Comparison of ENCODE assay signal across 16 mouse cellular contexts in the genomic region with DNA sequence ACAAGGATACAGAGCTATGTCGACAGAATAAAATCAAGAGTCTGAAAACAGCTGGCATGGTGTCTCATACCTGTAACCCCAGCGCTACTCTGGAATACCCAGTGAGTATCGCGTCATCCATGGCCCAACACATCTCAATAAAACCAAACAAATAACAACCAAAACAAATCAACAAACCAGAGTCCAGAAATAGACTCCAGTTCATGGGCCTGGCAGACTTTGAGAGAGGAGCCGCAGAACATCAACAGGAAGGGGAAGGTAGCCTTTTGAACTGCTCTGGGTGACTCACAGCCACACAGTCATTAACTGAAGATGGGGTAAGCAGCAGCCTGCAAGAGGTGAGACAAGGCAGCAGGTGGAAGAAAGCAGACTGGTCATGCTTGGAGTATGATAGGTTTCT. TPM values are rescaled to one million over a fixed set of nuclear protein-coding genes. Genes with fewer than 3 reads are reported as not detected.
DNase-seq lines count a peak whose midpoint lies in the region; ATAC-seq and TF ChIP-seq lines count a peak whose summit lies in the region.
"Had no signal": no experiment of that assay in that cellular context is flagged by ENCODE, and none has a peak within 500 bp of the region (broad histone marks: within the 10 kb centered on the region; RNA-seq: fewer than 3 reads in every experiment).

No protein-coding gene starts in this region.

- no peak for TF ChIP-seq EP300 in heart, postnatal 0 days (IDR thresholded peaks at IDR 0.05; ENCODE audit: low read depth)

- ATAC-seq in heart, postnatal 0 days (ENCODE audit: insufficient read depth, low read depth) = no peak
- peak; percentile 64 for ATAC-seq in megakaryocyte progenitor cell, adult 5-6 weeks (replicated peaks; ENCODE audit: poor library complexity)
- ATAC-seq: midbrain, embryonic 16.5 days had no signal

- H3K9me3 ChIP-seq in heart, postnatal 0 days (replicated peaks; ENCODE audit: control insufficient read depth, low read length) = no peaks in the 10 kb centered on the region
- no peaks in the 10 kb centered on the region for H3K9me3 ChIP-seq in heart, embryonic 10.5 days
- H3K9me3 ChIP-seq: limb, embryonic 13.5 days; stomach, embryonic 15.5 days had no signal

- H3K27me3 ChIP-seq in heart, postnatal 0 days (ENCODE audit: control insufficient read depth, insufficient read depth, low read length) = no peaks in the 10 kb centered on the region
- no peaks in the 10 kb centered on the region for H3K27me3 ChIP-seq in heart, embryonic 10.5 days (ENCODE audit: insufficient read depth, poor library complexity, severe bottlenecking)
- H3K27me3 ChIP-seq: CH12.LX; limb, embryonic 13.5 days; stomach, embryonic 15.5 days had no signal

- no peaks in the 10 kb centered on the region for H3K4me1 ChIP-seq in heart, postnatal 0 days (ENCODE audit: control insufficient read depth, insufficient read depth)
- no peaks in the 10 kb centered on the region for H3K4me1 ChIP-seq in heart, embryonic 10.5 days
- H3K4me1 ChIP-seq: limb, embryonic 13.5 days had no signal

- H3K9ac ChIP-seq in heart, postnatal 0 days (replicated peaks; ENCODE audit: low read depth, low read length) = no peak overlapping the region
- H3K9ac ChIP-seq: limb, embryonic 13.5 days; stomach, embryonic 15.5 days had no signal

- no peak overlapping the region for H3K4me2 ChIP-seq in heart, postnatal 0 days (ENCODE audit: low read depth, low read length)
- H3K4me2 ChIP-seq: limb, embryonic 13.5 days; stomach, embryonic 15.5 days had no signal

- no peak overlapping the region for H3K4me3 ChIP-seq in heart, postnatal 0 days (ENCODE audit: low read depth, low read length)
- H3K4me3 ChIP-seq in heart, embryonic 10.5 days = no peak overlapping the region
- H3K4me3 ChIP-seq: limb, embryonic 13.5 days; stomach, embryonic 15.5 days had no signal

- DNase-seq in heart, postnatal 0 days (ENCODE audit: low spot score) = no peak
- no peak for DNase-seq in heart, embryonic 10.5 days (ENCODE audit: low spot score)
- DNase-seq in T-cell, adult 2 months (ENCODE audit: low spot score) = peak; percentile 84
- peak; percentile 33 to 46 for DNase-seq in thymus, postnatal 10 days (ENCODE audit: low spot score in 2 of 2)
- DNase-seq in layer of hippocampus, postnatal 14 days (ENCODE audit: low spot score in 2 of 2) = no peak
- DNase-seq in Muller cell, postnatal 12 days (ENCODE audit: inconsistent ontology term) = no peak
- DNase-seq in testis, postnatal 10 days (ENCODE audit: low spot score) = no peak
- DNase-seq: cerebellum, adult 8-10 months; heart, postnatal 36 days; kidney, postnatal 36 days; lung, postnatal 4 days had no signal

- peak overlapping the region; percentile 50; the same call in 1 of the 2 replicates for H3K27ac ChIP-seq in heart, postnatal 0 days (ENCODE audit: low read depth)
- no peak overlapping the region for H3K27ac ChIP-seq in heart, embryonic 10.5 days
- H3K27ac ChIP-seq: limb, embryonic 13.5 days; stomach, embryonic 15.5 days had no signal

- WGBS in heart, postnatal 0 days = 69% methylated on average over 5 of the region's 5 CpGs
- WGBS in heart, embryonic 10.5 days = 79% methylated on average over 5 of the region's 5 CpGs

- TF ChIP-seq CTCF in heart, postnatal 0 days (IDR thresholded peaks at IDR 0.05; ENCODE audit: low read depth) = no peak

- no peaks in the 10 kb centered on the region for H3K36me3 ChIP-seq in heart, postnatal 0 days (replicated peaks; ENCODE audit: control insufficient read depth, insufficient read depth, low read length)
- no peaks in the 10 kb centered on the region for H3K36me3 ChIP-seq in heart, embryonic 10.5 days
- H3K36me3 ChIP-seq: limb, embryonic 13.5 days; stomach, embryonic 15.5 days had no signal

RNA-seq across cellular contexts. Expression of gene Scml4, which starts 28.1 kb away (rescaled TPM):
- total RNA-seq in heart, postnatal 0 days (2014; rRNA removed; ENCODE audit: low replicate concordance) = 0.19 and 4.9 TPM in 2 replicates
- 1.1 and 1.2 TPM in 2 replicates for polyA plus RNA-seq in heart, postnatal 0 days (2015; fragmentation: Nextera tagmentation; extraction: Ambion mirVana)
- 0.79 and 1.0 TPM in 2 replicates for polyA plus RNA-seq in heart, embryonic 10.5 days (2016; fragmentation: Nextera tagmentation; extraction: Ambion mirVana)
- total RNA-seq in megakaryocyte progenitor cell, adult 5-6 weeks (2015) = 0.17 and 0.47 TPM in 2 replicates
- total RNA-seq in megakaryocyte progenitor cell, adult 5-6 weeks (2017) = 0.33 and 0.95 TPM in 2 replicates
- total RNA-seq in layer of hippocampus, postnatal 14 days (2021) = 1 to 10 TPM; 6.0 to 6.1 TPM

Comparison
In these comparisons a context has a peak if more than half of its experiments do, and no peak if none do; other contexts are left out.
1. DNase-seq: peak in T-cell, adult 2 months (single experiment) and thymus, postnatal 10 days (2 of 2); none in heart, postnatal 0 days (single experiment), heart, embryonic 10.5 days (single experiment), layer of hippocampus, postnatal 14 days (0 of 2), Muller cell, postnatal 12 days (single experiment) and testis, postnatal 10 days (single experiment).